Mouse (Mus musculus): ENCODE measurements at regions not wholly inside any gene's neighbourhood (a gene's known extent, or its start where the extent isn't known, plus 50 kb on each side); places are given as distances from the start of the nearest gene placed in this dataset.

GRCm38 (mm10) chr16:71197523-71197922, 883.8 kb downstream of the Gbe1 start:
- Histone ChIP-seq H3K9ac (ENCODE audit: low read length) (no peak overlapping the region), H3K4me2 (ENCODE audit: low read depth, low read length, severe bottlenecking) (no peak overlapping the region), H3K9me3 (ENCODE audit: control insufficient read depth, low read length) (no peaks in the 10 kb centered on the region), H3K27me3 (ENCODE audit: control insufficient read depth, insufficient read depth, low read length) (no peaks in the 10 kb centered on the region), H3K4me1 (replicated peaks; ENCODE audit: control insufficient read depth, insufficient read depth, low read length) (no peaks in the 10 kb centered on the region), H3K4me3 (ENCODE audit: low read depth, low read length) (no peak overlapping the region), H3K27ac (ENCODE audit: low read depth, low read length) (no peak overlapping the region), H3K36me3 (ENCODE audit: control insufficient read depth, insufficient read depth, low read length) (no peaks in the 10 kb centered on the region)
- WGBS = 76% methylated on average over 2 of the region's 2 CpGs
- ATAC-seq (replicated peaks; ENCODE audit: low FRiP score) = no peak
- no peak for DNase-seq (ENCODE audit: low spot score)

GRCm38 (mm10) chr16:71208806-71209205, 895.1 kb downstream of the Gbe1 start:
- Histone ChIP-seq H3K4me1 (replicated peaks; ENCODE audit: control insufficient read depth, insufficient read depth, low read length) (no peaks in the 10 kb centered on the region), H3K27ac (ENCODE audit: low read depth, low read length) (no peak overlapping the region), H3K4me2 (ENCODE audit: low read depth, low read length, severe bottlenecking) (no peak overlapping the region), H3K36me3 (ENCODE audit: control insufficient read depth, insufficient read depth, low read length) (no peaks in the 10 kb centered on the region), H3K27me3 (ENCODE audit: control insufficient read depth, insufficient read depth, low read length) (no peaks in the 10 kb centered on the region), H3K9me3 (ENCODE audit: control insufficient read depth, low read length) (no peaks in the 10 kb centered on the region), H3K4me3 (ENCODE audit: low read depth, low read length) (no peak overlapping the region), H3K9ac (ENCODE audit: low read length) (no peak overlapping the region)
- DNase-seq (ENCODE audit: low spot score) (no peak), ATAC-seq (replicated peaks; ENCODE audit: low FRiP score) (no peak)
- WGBS = 60% methylated on average over 7 of the region's 7 CpGs

- Histone ChIP-seq H3K9me3 (ENCODE audit: control insufficient read depth, low read length) (no peaks in the 10 kb centered on the region), H3K27ac (ENCODE audit: low read depth, low read length) (no peak overlapping the region), H3K27me3 (ENCODE audit: control insufficient read depth, insufficient read depth, low read length) (no peaks in the 10 kb centered on the region), H3K4me1 (replicated peaks; ENCODE audit: control insufficient read depth, insufficient read depth, low read length) (no peaks in the 10 kb centered on the region), H3K4me3 (ENCODE audit: low read depth, low read length) (no peak overlapping the region), H3K9ac (ENCODE audit: low read length) (no peak overlapping the region), H3K4me2 (ENCODE audit: low read depth, low read length, severe bottlenecking) (no peak overlapping the region), H3K36me3 (ENCODE audit: control insufficient read depth, insufficient read depth, low read length) (no peaks in the 10 kb centered on the region)
- ATAC-seq (replicated peaks; ENCODE audit: low FRiP score) = no peak
- WGBS = 70% methylated on average over 6 of the region's 6 CpGs
- no peak for DNase-seq (ENCODE audit: low spot score)
Measured at GRCm38 (mm10) chr16:71224469-71224868, 910.7 kb downstream of the Gbe1 start.

GRCm38 (mm10) chr16:71230104-71230653, 916.4 kb downstream of the Gbe1 start:
- Histone ChIP-seq H3K9me3 (ENCODE audit: control insufficient read depth, low read length) (no peaks in the 10 kb centered on the region), H3K27ac (ENCODE audit: low read depth, low read length) (no peak overlapping the region), H3K36me3 (ENCODE audit: control insufficient read depth, insufficient read depth, low read length) (no peaks in the 10 kb centered on the region), H3K4me1 (replicated peaks; ENCODE audit: control insufficient read depth, insufficient read depth, low read length) (no peaks in the 10 kb centered on the region), H3K4me3 (ENCODE audit: low read depth, low read length) (no peak overlapping the region), H3K27me3 (ENCODE audit: control insufficient read depth, insufficient read depth, low read length) (no peaks in the 10 kb centered on the region), H3K9ac (ENCODE audit: low read length) (no peak overlapping the region), H3K4me2 (ENCODE audit: low read depth, low read length, severe bottlenecking) (no peak overlapping the region)
- 93% methylated on average over 5 of the region's 5 CpGs for WGBS
- DNase-seq (ENCODE audit: low spot score) = no peak
- ATAC-seq (replicated peaks; ENCODE audit: low FRiP score) = no peak

GRCm38 (mm10) chr16:71243065-71243464, 929.3 kb downstream of the Gbe1 start:
- H3K4me2 ChIP-seq (ENCODE audit: low read depth, low read length, severe bottlenecking) = no peak overlapping the region
- DNase-seq (ENCODE audit: low spot score) = no peak
- no peaks in the 10 kb centered on the region for H3K27me3 ChIP-seq (ENCODE audit: control insufficient read depth, insufficient read depth, low read length)
- H3K4me3 ChIP-seq (ENCODE audit: low read depth, low read length) = no peak overlapping the region
- H3K27ac ChIP-seq (ENCODE audit: low read depth, low read length) = no peak overlapping the region
- H3K4me1 ChIP-seq (replicated peaks; ENCODE audit: control insufficient read depth, insufficient read depth, low read length) = no peaks in the 10 kb centered on the region
- H3K36me3 ChIP-seq (ENCODE audit: control insufficient read depth, insufficient read depth, low read length) = no peaks in the 10 kb centered on the region
- ATAC-seq (replicated peaks; ENCODE audit: low FRiP score) = no peak
- H3K9ac ChIP-seq (ENCODE audit: low read length) = no peak overlapping the region
- H3K9me3 ChIP-seq (ENCODE audit: control insufficient read depth, low read length) = no peaks in the 10 kb centered on the region

DNA sequence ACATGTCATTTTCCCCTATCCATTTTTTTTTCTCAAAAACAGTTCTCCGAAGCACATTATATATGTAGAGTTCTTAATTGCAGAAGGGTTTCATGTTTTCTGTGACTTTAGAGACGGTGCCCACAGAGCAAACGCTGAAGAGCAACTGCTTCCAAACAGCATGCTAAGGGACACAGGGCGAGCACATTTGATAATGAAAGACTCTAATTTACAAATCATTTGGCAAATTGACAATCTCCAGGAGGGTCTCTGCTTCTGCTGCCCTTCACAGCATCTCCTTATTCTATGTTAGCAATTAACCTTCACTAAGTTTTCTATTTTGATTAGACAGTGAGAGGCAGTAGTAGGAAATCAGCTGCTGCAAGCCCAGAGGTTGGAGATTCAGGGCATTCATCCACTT, 929.7 kb downstream of the Gbe1 start:
- Histone ChIP-seq H3K4me3 (ENCODE audit: low read depth, low read length) (no peak overlapping the region), H3K27me3 (ENCODE audit: control insufficient read depth, insufficient read depth, low read length) (no peaks in the 10 kb centered on the region), H3K9ac (ENCODE audit: low read length) (no peak overlapping the region), H3K4me2 (ENCODE audit: low read depth, low read length, severe bottlenecking) (no peak overlapping the region), H3K27ac (ENCODE audit: low read depth, low read length) (no peak overlapping the region), H3K9me3 (ENCODE audit: control insufficient read depth, low read length) (no peaks in the 10 kb centered on the region), H3K36me3 (ENCODE audit: control insufficient read depth, insufficient read depth, low read length) (no peaks in the 10 kb centered on the region), H3K4me1 (replicated peaks; ENCODE audit: control insufficient read depth, insufficient read depth, low read length) (no peaks in the 10 kb centered on the region)
- ATAC-seq (replicated peaks; ENCODE audit: low FRiP score) (no peak), DNase-seq (ENCODE audit: low spot score) (no peak)
- WGBS = 80% methylated on average over 4 of the region's 4 CpGs

- Histone ChIP-seq H3K4me3 (ENCODE audit: low read depth, low read length) (no peak overlapping the region), H3K9me3 (ENCODE audit: control insufficient read depth, low read length) (no peaks in the 10 kb centered on the region), H3K27me3 (ENCODE audit: control insufficient read depth, insufficient read depth, low read length) (no peaks in the 10 kb centered on the region), H3K4me1 (replicated peaks; ENCODE audit: control insufficient read depth, insufficient read depth, low read length) (no peaks in the 10 kb centered on the region), H3K9ac (ENCODE audit: low read length) (no peak overlapping the region), H3K4me2 (ENCODE audit: low read depth, low read length, severe bottlenecking) (no peak overlapping the region), H3K36me3 (ENCODE audit: control insufficient read depth, insufficient read depth, low read length) (no peaks in the 10 kb centered on the region), H3K27ac (ENCODE audit: low read depth, low read length) (no peak overlapping the region)
- peak; percentile 73; the same call in 1 of the 2 replicates for ATAC-seq (replicated peaks; ENCODE audit: low FRiP score)
- DNase-seq (ENCODE audit: low spot score) = peak; percentile 82
- WGBS = 36% methylated on average over 9 of the region's 9 CpGs
Measured at GRCm38 (mm10) chr16:71247516-71248139, 933.9 kb downstream of the Gbe1 start.

DNA sequence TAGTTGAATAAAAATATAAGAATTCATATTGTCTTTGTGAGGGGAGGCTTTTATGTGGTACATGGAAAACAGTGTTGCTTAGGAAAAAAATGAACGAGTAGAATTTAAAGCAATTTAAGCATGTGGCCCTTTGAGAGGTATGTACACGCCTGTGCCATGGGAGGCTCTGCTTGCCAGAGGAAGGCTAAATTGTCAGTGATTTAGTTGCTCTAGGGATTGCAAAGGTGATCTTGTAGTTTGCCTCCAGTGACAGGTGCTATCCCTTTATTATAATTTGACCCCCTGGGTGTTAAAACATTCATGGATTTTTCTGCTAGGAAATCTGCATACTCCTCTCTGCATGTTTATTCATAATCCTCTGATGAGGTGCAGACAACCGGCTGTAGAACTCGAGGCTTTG, 942.0 kb downstream of the Gbe1 start:
- Histone ChIP-seq H3K36me3 (ENCODE audit: control insufficient read depth, insufficient read depth, low read length) (no peaks in the 10 kb centered on the region), H3K27ac (ENCODE audit: low read depth, low read length) (no peak overlapping the region), H3K9me3 (ENCODE audit: control insufficient read depth, low read length) (no peaks in the 10 kb centered on the region), H3K4me1 (replicated peaks; ENCODE audit: control insufficient read depth, insufficient read depth, low read length) (no peaks in the 10 kb centered on the region), H3K9ac (ENCODE audit: low read length) (no peak overlapping the region), H3K4me2 (ENCODE audit: low read depth, low read length, severe bottlenecking) (no peak overlapping the region), H3K27me3 (ENCODE audit: control insufficient read depth, insufficient read depth, low read length) (no peaks in the 10 kb centered on the region), H3K4me3 (ENCODE audit: low read depth, low read length) (no peak overlapping the region)
- DNase-seq (ENCODE audit: low spot score) = no peak
- ATAC-seq (replicated peaks; ENCODE audit: low FRiP score) = no peak
- WGBS = 73% methylated on average over 4 of the region's 4 CpGs

GRCm38 (mm10) chr16:71256175-71256574, 942.4 kb downstream of the Gbe1 start:
- ATAC-seq (replicated peaks; ENCODE audit: low FRiP score) = no peak
- DNase-seq (ENCODE audit: low spot score) = no peak
- WGBS = 70% methylated on average over 2 of the region's 2 CpGs
- Histone ChIP-seq H3K4me3 (ENCODE audit: low read depth, low read length) (no peak overlapping the region), H3K4me1 (replicated peaks; ENCODE audit: control insufficient read depth, insufficient read depth, low read length) (no peaks in the 10 kb centered on the region), H3K27me3 (ENCODE audit: control insufficient read depth, insufficient read depth, low read length) (no peaks in the 10 kb centered on the region), H3K36me3 (ENCODE audit: control insufficient read depth, insufficient read depth, low read length) (no peaks in the 10 kb centered on the region), H3K9me3 (ENCODE audit: control insufficient read depth, low read length) (no peaks in the 10 kb centered on the region), H3K4me2 (ENCODE audit: low read depth, low read length, severe bottlenecking) (no peak overlapping the region), H3K27ac (ENCODE audit: low read depth, low read length) (no peak overlapping the region), H3K9ac (ENCODE audit: low read length) (no peak overlapping the region)

Measured in forebrain, embryonic 11.5 days (tissue).